Mouse (Mus musculus) bone marrow macrophage, adult 2 months (primary cell): ENCODE measurements around the gene Ctnna3.

ENCODE experiments used
- CTCF ChIP-seq: IDR thresholded peaks from 2 replicates; pipeline ENCODE4 v1.5.1; 2012; ENCODE audit warnings: low read depth, mild to moderate bottlenecking, low read length, moderate library complexity
- POLR2A ChIP-seq: IDR thresholded peaks from 2 replicates; pipeline ENCODE4 v1.6.1; 2012; ENCODE audit warnings: mild to moderate bottlenecking, low read depth, low read length, borderline replicate concordance

GRCm38 (mm10) chr10:63784808-63785535 lies 355.1 kb downstream of the Ctnna3 start:
- TF ChIP-seq POLR2A (no peak), CTCF (no peak)
